Mouse (Mus musculus): Measurements from ENCODE around the gene Naaladl2. TPM values are rescaled to one million over a fixed set of nuclear protein-coding genes. Genes with fewer than 3 reads are reported as not detected.

Naaladl2 gene
- polyA plus RNA-seq, 1 experiment from 2014 or later = 0.76 TPM

GRCm38 (mm10) chr3:23962961-23963621 lies 1181.0 kb downstream of the Naaladl2 start:
- ATAC-seq (ENCODE audit: low FRiP score, low read depth) = no peak
- H3K9ac ChIP-seq = no peak overlapping the region

GRCm38 (mm10) chr3:23946182-23946581 lies 1197.9 kb downstream of the Naaladl2 start:
- no peak for ATAC-seq (ENCODE audit: low FRiP score, low read depth)
- Histone ChIP-seq H3K4me2 (replicated peaks) (no peak overlapping the region), H3K4me1 (no peaks in the 10 kb centered on the region), H3K27ac (no peak overlapping the region), H3K36me3 (no peaks in the 10 kb centered on the region), H3K4me3 (no peak overlapping the region), H3K27me3 (replicated peaks) (no peaks in the 10 kb centered on the region), H3K9ac (no peak overlapping the region), H3K9me3 (no peaks in the 10 kb centered on the region)
- 76% methylated on average over 2 of the region's 2 CpGs for WGBS

More at GRCm38 (mm10) chr3:23962961-23963621, 1181.0 kb downstream of the Naaladl2 start:
- Histone ChIP-seq H3K4me2 (replicated peaks) (no peak overlapping the region), H3K9me3 (no peaks in the 10 kb centered on the region), H3K4me1 (no peaks in the 10 kb centered on the region), H3K36me3 (no peaks in the 10 kb centered on the region), H3K4me3 (no peak overlapping the region), H3K27me3 (replicated peaks) (no peaks in the 10 kb centered on the region), H3K27ac (no peak overlapping the region)

GRCm38 (mm10) chr3:23937299-23937698 lies 1206.8 kb downstream of the Naaladl2 start:
- no peaks in the 10 kb centered on the region for H3K36me3 ChIP-seq
- no peak overlapping the region for H3K4me2 ChIP-seq (replicated peaks)
- H3K27ac ChIP-seq = no peak overlapping the region
- no peaks in the 10 kb centered on the region for H3K9me3 ChIP-seq
- no peak overlapping the region for H3K4me3 ChIP-seq
- H3K9ac ChIP-seq = no peak overlapping the region
- no peak for ATAC-seq (ENCODE audit: low FRiP score, low read depth)
- 45% methylated on average over 5 of the region's 5 CpGs for WGBS
- no peaks in the 10 kb centered on the region for H3K27me3 ChIP-seq (replicated peaks)
- no peaks in the 10 kb centered on the region for H3K4me1 ChIP-seq

GRCm38 (mm10) chr3:23928097-23928496 lies 1216.0 kb downstream of the Naaladl2 start:
- no peaks in the 10 kb centered on the region for H3K36me3 ChIP-seq
- ATAC-seq (ENCODE audit: low FRiP score, low read depth) = no peak
- H3K9me3 ChIP-seq = no peaks in the 10 kb centered on the region
- H3K4me2 ChIP-seq (replicated peaks) = no peak overlapping the region
- H3K4me3 ChIP-seq = no peak overlapping the region
- H3K4me1 ChIP-seq = no peaks in the 10 kb centered on the region
- H3K9ac ChIP-seq = no peak overlapping the region
- H3K27ac ChIP-seq = no peak overlapping the region
- 85% methylated on average over 4 of the region's 4 CpGs for WGBS
- no peaks in the 10 kb centered on the region for H3K27me3 ChIP-seq (replicated peaks)

- Histone ChIP-seq H3K4me3 (no peak overlapping the region), H3K27me3 (replicated peaks) (no peaks in the 10 kb centered on the region), H3K4me2 (replicated peaks) (no peak overlapping the region), H3K27ac (no peak overlapping the region), H3K4me1 (no peaks in the 10 kb centered on the region), H3K9me3 (no peaks in the 10 kb centered on the region), H3K9ac (no peak overlapping the region), H3K36me3 (no peaks in the 10 kb centered on the region)
- 84% methylated on average over 1 of the region's 1 CpGs for WGBS
- no peak for ATAC-seq (ENCODE audit: low FRiP score, low read depth)
Measured at GRCm38 (mm10) chr3:23907682-23908081, 1236.4 kb downstream of the Naaladl2 start.

- no peak for ATAC-seq (ENCODE audit: low FRiP score, low read depth)
- no peak overlapping the region for H3K4me2 ChIP-seq (replicated peaks)
- H3K4me3 ChIP-seq = no peak overlapping the region
- H3K27ac ChIP-seq = no peak overlapping the region
- no peaks in the 10 kb centered on the region for H3K4me1 ChIP-seq
- no peaks in the 10 kb centered on the region for H3K27me3 ChIP-seq (replicated peaks)
- no peaks in the 10 kb centered on the region for H3K9me3 ChIP-seq
- no peak overlapping the region for H3K9ac ChIP-seq
- WGBS = 95% methylated on average over 1 of the region's 1 CpGs
- H3K36me3 ChIP-seq = no peaks in the 10 kb centered on the region
Measured at GRCm38 (mm10) chr3:23865688-23866087, 1278.4 kb downstream of the Naaladl2 start.

GRCm38 (mm10) chr3:23857275-23857674 lies 1286.8 kb downstream of the Naaladl2 start:
- Histone ChIP-seq H3K4me3 (no peak overlapping the region), H3K27me3 (replicated peaks) (no peaks in the 10 kb centered on the region), H3K36me3 (no peaks in the 10 kb centered on the region), H3K9ac (no peak overlapping the region), H3K4me2 (replicated peaks) (no peak overlapping the region), H3K4me1 (no peaks in the 10 kb centered on the region), H3K27ac (no peak overlapping the region), H3K9me3 (no peaks in the 10 kb centered on the region)
- no peak for ATAC-seq (ENCODE audit: low FRiP score, low read depth)
- WGBS = 74% methylated on average over 1 of the region's 1 CpGs

GRCm38 (mm10) chr3:23817585-23817984 lies 1326.5 kb downstream of the Naaladl2 start:
- Histone ChIP-seq H3K9me3 (no peaks in the 10 kb centered on the region), H3K4me1 (no peaks in the 10 kb centered on the region), H3K27ac (no peak overlapping the region), H3K4me3 (no peak overlapping the region), H3K4me2 (replicated peaks) (no peak overlapping the region), H3K36me3 (no peaks in the 10 kb centered on the region), H3K9ac (no peak overlapping the region), H3K27me3 (replicated peaks) (no peaks in the 10 kb centered on the region)
- ATAC-seq (ENCODE audit: low FRiP score, low read depth) = no peak

- WGBS = 100% methylated on average over 1 of the region's 1 CpGs
Measured at GRCm38 (mm10) chr3:23758746-23759145, 1385.3 kb downstream of the Naaladl2 start.

More at GRCm38 (mm10) chr3:23758746-23759145, 1385.3 kb downstream of the Naaladl2 start:
- no peak overlapping the region for H3K4me2 ChIP-seq (replicated peaks)
- H3K4me1 ChIP-seq = no peaks in the 10 kb centered on the region
- H3K27me3 ChIP-seq (replicated peaks) = no peaks in the 10 kb centered on the region
- H3K9ac ChIP-seq = no peak overlapping the region
- H3K9me3 ChIP-seq = no peaks in the 10 kb centered on the region
- H3K27ac ChIP-seq = no peak overlapping the region
- no peaks in the 10 kb centered on the region for H3K36me3 ChIP-seq
- ATAC-seq (ENCODE audit: low FRiP score, low read depth) = no peak
- no peak overlapping the region for H3K4me3 ChIP-seq
